Mouse (Mus musculus) stomach, postnatal 0 days (tissue): ENCODE measurements around the gene Nfe2l2.

ENCODE experiments used
- CTCF ChIP-seq: IDR thresholded peaks from 2 replicates; pipeline ENCODE4 v1.5.1; 2016; ENCODE audit warnings: antibody characterized with exemption, low read depth, mild to moderate bottlenecking, moderate library complexity
- EP300 ChIP-seq: optimal IDR thresholded peaks from 2 replicates; pipeline ENCODE3; 2016; ENCODE audit warnings: antibody characterized with exemption

- no peak for TF ChIP-seq CTCF
- no peak for TF ChIP-seq EP300
These were observed 24.5 kb downstream of the Nfe2l2 start for GRCm38 (mm10) chr2:75679947-75680346.
